Mouse (Mus musculus): ENCODE measurements around the gene Cdk5r2.

DNA sequence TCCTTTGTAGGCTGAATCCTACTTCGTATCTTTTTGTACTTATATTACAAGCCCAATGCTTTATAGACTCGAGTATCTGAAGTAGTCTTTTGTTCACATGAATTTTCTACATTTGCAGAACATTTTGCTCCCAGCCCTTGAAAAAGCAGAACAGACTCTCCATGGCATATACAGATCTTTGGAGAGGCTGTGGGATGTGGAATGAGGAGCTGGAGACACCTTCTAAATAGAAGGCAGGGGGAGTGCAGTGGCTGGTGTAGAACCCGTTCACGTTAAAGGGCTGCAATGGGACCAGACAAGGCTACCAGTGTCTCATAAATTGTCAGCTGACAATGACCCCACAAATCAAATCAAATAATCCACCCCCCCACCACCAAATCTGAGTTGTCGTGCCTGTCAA, 5.8 kb upstream of the Cdk5r2 start:
- TF ChIP-seq CTCF (IDR thresholded peaks at IDR 0.05; ENCODE audit: extremely low read depth, insufficient read depth, insufficient read length, insufficient replicate concordance) (no peak), POLR2A (IDR thresholded peaks at IDR 0.05; ENCODE audit: low read depth, low read length) (no peak)
